Mouse (Mus musculus) CH12.LX (cell line): ENCODE results near the gene Wdfy2. TPM values are rescaled to one million over a fixed set of nuclear protein-coding genes. Genes with fewer than 3 reads are reported as not detected.
A peak's percentile ranks its signal among the peaks of the same experiment; 100 is the strongest.

ENCODE experiments used
- DNase-seq: peaks from one replicate; pipeline ENCODE4 v3.0.0-alpha.2; 2013; ENCODE audit errors: extremely low read depth
- H3K27ac ChIP-seq: 2 replicates; pipeline ENCODE4 v1.5.1; 2012; ENCODE audit warnings: low read depth, mild to moderate bottlenecking, control low read depth, moderate library complexity; ENCODE audit not compliant: insufficient read depth
- H3K27me3 ChIP-seq: replicated peaks from 2 replicates; pipeline ENCODE3; 2012; ENCODE audit warnings: inconsistent platforms
- H3K36me3 ChIP-seq, 2 experiments: replicated peaks in 1 of 2; 2 replicates each; pipeline versions ENCODE3 to v1.6.1; 2012; ENCODE audit warnings: inconsistent platforms in 1 of 2, low read length in 1 of 2, mild to moderate bottlenecking in 1 of 2, mixed read lengths in 1 of 2, moderate library complexity in 1 of 2; ENCODE audit not compliant: control insufficient read depth in 1 of 2, insufficient read depth in 1 of 2
- H3K4me1 ChIP-seq, 2 experiments: 2 replicates each; pipeline ENCODE4 v1.6.1; 2012; ENCODE audit warnings: inconsistent platforms in 1 of 2, moderate library complexity in 1 of 2; ENCODE audit not compliant: insufficient read depth in 2 of 2, control insufficient read depth in 1 of 2
- H3K4me2 ChIP-seq: 2 replicates; pipeline ENCODE4 v1.6.1; 2012; ENCODE audit warnings: low read depth, mild to moderate bottlenecking, control low read depth; ENCODE audit not compliant: poor library complexity, insufficient read depth, severe bottlenecking
- H3K4me3 ChIP-seq, 3 experiments: fragments of 150-350 bp in 1 of 3; sonication (generic) in 1 of 3; replicated peaks in 1 of 3; 2 replicates each; pipeline versions ENCODE3 to v1.5.1; 2011 to 2012; ENCODE audit warnings: low read depth in 2 of 3, low read length in 2 of 3, mild to moderate bottlenecking in 2 of 3, moderate library complexity in 2 of 3, control low read depth in 1 of 3, improper control_type of control experiment in 1 of 3, inconsistent platforms in 1 of 3, mixed read lengths in 1 of 3; ENCODE audit not compliant: poor library complexity in 1 of 3
- H3K79me2 ChIP-seq: replicated peaks from 2 replicates; pipeline ENCODE4 v1.6.1; 2012; ENCODE audit warnings: mild to moderate bottlenecking, moderate library complexity; ENCODE audit not compliant: control insufficient read depth, poor library complexity, insufficient read depth, severe bottlenecking; ENCODE audit errors: extremely low read depth
- H3K9ac ChIP-seq: 2 replicates; pipeline ENCODE4 v1.6.1; 2012; ENCODE audit warnings: low read depth, mild to moderate bottlenecking, control low read depth, moderate library complexity; ENCODE audit not compliant: insufficient read depth
- H3K9me3 ChIP-seq: replicated peaks from 2 replicates; pipeline ENCODE3; 2012; ENCODE audit warnings: low read length, inconsistent platforms, mixed read lengths
- BHLHE40 ChIP-seq: IDR thresholded peaks from 2 replicates; pipeline ENCODE4 v1.6.1; 2011; ENCODE audit warnings: mild to moderate bottlenecking, low read depth, low read length, improper control_type of control experiment
- CHD2 ChIP-seq: IDR thresholded peaks from 2 replicates; pipeline ENCODE4 v1.6.1; 2011; ENCODE audit warnings: low read length, improper control_type of control experiment
- E2F4 ChIP-seq: IDR thresholded peaks from 2 replicates; pipeline ENCODE4 v1.6.1; 2011; ENCODE audit warnings: low read depth, low read length, improper control_type of control experiment; ENCODE audit not compliant: insufficient replicate concordance
- ETS1 ChIP-seq: conservative IDR thresholded peaks from 2 replicates; pipeline ENCODE4 v1.6.1; 2012; ENCODE audit warnings: low read depth, mild to moderate bottlenecking, inconsistent platforms, low read length, improper control_type of control experiment, moderate library complexity
- GABPA ChIP-seq: IDR thresholded peaks from 2 replicates; pipeline ENCODE4 v1.6.1; 2012; ENCODE audit warnings: low read depth, low read length, improper control_type of control experiment, inconsistent platforms; ENCODE audit not compliant: insufficient replicate concordance
- MAFK ChIP-seq: IDR thresholded peaks from 2 replicates; pipeline ENCODE4 v1.6.1; 2011; ENCODE audit warnings: low read length, improper control_type of control experiment; ENCODE audit not compliant: insufficient replicate concordance
- MAX ChIP-seq: IDR thresholded peaks from 2 replicates; pipeline ENCODE4 v1.6.1; 2011; ENCODE audit warnings: low read length, improper control_type of control experiment
- NELFE ChIP-seq: IDR thresholded peaks from 2 replicates; pipeline ENCODE4 v1.6.1; 2011; ENCODE audit warnings: low read depth, low read length, improper control_type of control experiment
- NRF1 ChIP-seq: IDR thresholded peaks from 2 replicates; pipeline ENCODE4 v1.6.1; 2014; ENCODE audit warnings: low read depth, mild to moderate bottlenecking, inconsistent platforms, low read length, improper control_type of control experiment, moderate library complexity
- POLR2AphosphoS2 ChIP-seq: IDR thresholded peaks from 2 replicates; pipeline ENCODE4 v1.6.1; 2011; ENCODE audit warnings: low read depth, low read length, improper control_type of control experiment
- RAD21 ChIP-seq: IDR thresholded peaks from 2 replicates; pipeline ENCODE4 v1.6.1; 2011; ENCODE audit warnings: low read depth, mild to moderate bottlenecking, low read length, improper control_type of control experiment, moderate library complexity
- RCOR1 ChIP-seq: conservative IDR thresholded peaks from 2 replicates; pipeline ENCODE4 v1.6.1; 2012; ENCODE audit warnings: low read depth, mild to moderate bottlenecking, inconsistent platforms, low read length, improper control_type of control experiment
- SIN3A ChIP-seq: IDR thresholded peaks from 2 replicates; pipeline ENCODE4 v1.6.1; 2012; ENCODE audit warnings: low read length, improper control_type of control experiment, inconsistent platforms
- TCF12 ChIP-seq: IDR thresholded peaks from 2 replicates; pipeline ENCODE4 v1.6.1; 2014; ENCODE audit warnings: low read depth, mild to moderate bottlenecking, inconsistent platforms, low read length, improper control_type of control experiment
- UBTF ChIP-seq: IDR thresholded peaks from 2 replicates; pipeline ENCODE4 v1.6.1; 2012; ENCODE audit warnings: low read depth, mild to moderate bottlenecking, inconsistent platforms, low read length, improper control_type of control experiment, moderate library complexity
- USF1 ChIP-seq: IDR thresholded peaks from 2 replicates; pipeline ENCODE4 v1.6.1; 2014; ENCODE audit warnings: low read depth, mild to moderate bottlenecking, inconsistent platforms, low read length, improper control_type of control experiment
- ZC3H11A ChIP-seq: IDR thresholded peaks from 2 replicates; pipeline ENCODE4 v1.6.1; 2012; ENCODE audit warnings: low read depth, mild to moderate bottlenecking, inconsistent platforms, low read length, improper control_type of control experiment
- ZMIZ1 ChIP-seq: IDR thresholded peaks from 2 replicates; pipeline ENCODE4 v1.6.1; 2012; ENCODE audit warnings: low read depth, mild to moderate bottlenecking, inconsistent platforms, low read length, improper control_type of control experiment
- ZNF384 ChIP-seq: IDR thresholded peaks from 2 replicates; pipeline ENCODE4 v1.6.1; 2012; ENCODE audit warnings: low read depth, low read length, improper control_type of control experiment, inconsistent platforms
- dilution Hi-C: fragments of 300-500 bp; cut with MboI; formaldehyde crosslinking; loops from 2 replicates; pipeline ENCODE4 v1.14.3; 2020; ENCODE audit warnings: low sequenced_read_pairs; ENCODE audit not compliant: extremely low pct_unique_long_range_greater_than_20kb, extremely low pct_ligation_motif_present
- in situ Hi-C: fragments of 300-500 bp; cut with MboI; formaldehyde crosslinking; loops from 3 replicates; pipeline ENCODE4 v1.14.3; 2019; ENCODE audit warnings: low sequenced_read_pairs, low pct_ligation_motif_present, low pct_unique_long_range_greater_than_20kb, mixed read lengths
- polyA plus RNA-seq: library from polyadenylated mRNA; unstranded; fragments of >175 nt; gene quantifications from 2 replicates; pipeline ENCODE4 v1.2.1, GENCODE M21; 2012; ENCODE audit warnings: low read depth; ENCODE audit not compliant: insufficient read length
- total RNA-seq, 2 experiments: library from RNA; depleted of rRNA; stranded (reverse); fragments of 300-350 nt in 1 of 2; fragments of >200 nt in 1 of 2; gene quantifications; 2 replicates each; pipeline ENCODE4 v1.2.3; 2012 to 2014

Gene Wdfy2
- total and polyA plus RNA-seq, 3 experiments = 6.3 to 6.7 (median 6.6) TPM

DNA sequence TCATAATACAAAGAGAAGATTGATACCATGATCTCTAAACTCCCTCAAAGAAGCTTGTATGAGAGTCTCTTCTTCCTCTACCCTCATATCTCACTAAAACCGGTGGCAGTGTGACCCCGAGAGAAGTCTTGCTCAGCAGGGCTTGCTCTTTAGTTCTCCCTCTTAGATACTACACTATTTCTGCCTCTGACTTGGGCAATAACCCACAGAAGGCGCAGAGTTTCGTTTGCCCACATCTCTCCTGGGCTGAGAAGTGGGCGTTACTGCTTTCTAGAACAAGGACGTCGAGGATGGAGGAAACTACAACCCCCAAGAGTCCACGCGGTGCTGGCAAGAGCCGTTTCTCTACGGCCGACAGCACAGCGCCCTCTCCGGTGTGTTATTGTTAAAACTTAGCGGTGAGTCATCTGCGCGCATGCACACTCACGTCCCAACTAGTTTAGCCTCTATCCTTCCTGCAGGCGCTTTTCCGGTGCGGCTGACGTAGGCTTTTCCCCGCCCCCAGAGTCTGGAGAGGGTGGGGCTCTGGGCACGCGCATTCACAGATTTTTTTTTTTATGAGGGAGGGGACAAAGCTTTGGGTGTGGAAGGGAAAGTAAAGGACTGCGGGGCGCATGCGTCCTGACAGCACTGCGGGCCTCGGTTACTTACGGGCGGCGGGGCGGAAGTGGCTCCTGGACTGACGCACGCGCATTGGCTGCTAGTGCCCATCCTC, 395 bp upstream of the Wdfy2 start (continued):
- peak; percentile 77 for TF ChIP-seq BHLHE40
- peak; percentile 63 for TF ChIP-seq ETS1
- TF ChIP-seq MAX = peak; percentile 75
- peak; percentile 98 for TF ChIP-seq ZNF384
- TF ChIP-seq ZMIZ1 = no peak
- no peak for TF ChIP-seq TCF12
- no peak for TF ChIP-seq USF1
- no peak for TF ChIP-seq CHD2
- TF ChIP-seq GABPA = peak; percentile 46; the same call in 1 of the 2 replicates
- no peak for TF ChIP-seq E2F4
- no peak for TF ChIP-seq UBTF
- peak; percentile 29; the same call in 1 of the 2 replicates for TF ChIP-seq NELFE
- TF ChIP-seq NRF1 = peak; percentile 87
- TF ChIP-seq MAFK = no peak
- no peak for TF ChIP-seq ZC3H11A
- no peak for TF ChIP-seq POLR2AphosphoS2

- TF ChIP-seq NELFE (no peak), ZC3H11A (no peak), RCOR1 (no peak), RAD21 (no peak), SIN3A (no peak), NRF1 (no peak), GABPA (no peak), ZMIZ1 (no peak)
- peak overlapping the region; percentile 59; the same call in 1 of the 2 replicates for H3K9ac ChIP-seq
- peak overlapping the region; percentile 63 to 98 (median 73) for H3K4me3 ChIP-seq
- peaks cover 11 to 52% of the 10 kb centered on the region in 2 experiments; a peak in 3 of 4 replicates for H3K4me1 ChIP-seq
- in situ Hi-C loops = no loop called here
- dilution Hi-C loops = no loop called here
- no peak for DNase-seq
- no peaks in the 10 kb centered on the region for H3K27me3 ChIP-seq
- peaks cover 0 to 9% of the 10 kb centered on the region in 2 experiments for H3K36me3 ChIP-seq
- H3K27ac ChIP-seq = no peak overlapping the region
- H3K79me2 ChIP-seq = no peaks in the 10 kb centered on the region; the same call in 1 of the 2 replicates
- peaks cover 5% of the 10 kb centered on the region for H3K9me3 ChIP-seq
- H3K4me2 ChIP-seq = peak overlapping the region; percentile 94
Measured at GRCm38 (mm10) chr14:62838336-62838735, 858 bp downstream of the Wdfy2 start.
